Mouse (Mus musculus): ENCODE data around the gene Ipo13. TPM values are rescaled to one million over a fixed set of nuclear protein-coding genes. Genes with fewer than 3 reads are reported as not detected.

Ipo13 gene
- polyA plus RNA-seq (2012; rRNA removed) = 13.5 and 15.9 TPM in 2 replicates

GRCm38 (mm10) chr4:117914591-117915442, at the start of gene Ipo13:
Ipo13 (minus strand) TSS chr4:117914999.

GRCm38 (mm10) chr4:117929391-117929881, 14.6 kb upstream of the Ipo13 start, which contains the start of gene Artn:
Artn (minus strand) TSS chr4:117929763.

DNA sequence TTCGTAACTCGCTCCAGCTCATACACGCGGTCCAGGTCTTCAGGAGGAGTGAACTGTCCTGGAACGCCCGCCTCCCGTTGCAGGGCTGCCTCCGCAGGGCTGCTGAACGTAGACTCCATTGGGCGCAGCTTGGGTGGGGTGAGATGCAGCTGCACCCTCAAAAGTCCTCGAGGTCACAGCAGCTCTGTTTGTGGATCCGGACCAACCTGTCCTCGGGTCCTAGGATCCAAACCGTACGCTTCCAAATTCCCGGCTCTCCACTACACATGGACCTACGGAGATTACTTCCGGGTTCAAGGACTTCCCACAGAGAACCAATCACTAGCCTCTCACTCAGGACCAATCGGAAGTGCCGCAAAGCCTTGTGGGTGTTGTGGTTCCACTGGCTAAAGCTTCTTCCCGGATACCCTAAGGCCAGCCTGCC, 23.0 kb downstream of the Ipo13 start, which contains the start of gene Dph2:
Gene Dph2 (minus strand): TSS at position 295 of the 424 bp plus-strand sequence.

GRCm38 (mm10) chr4:117887133-117887532, 27.7 kb downstream of the Ipo13 start, which contains the start of gene Atp6v0b:
Atp6v0b (minus strand) TSS chr4:117887333.

DNA sequence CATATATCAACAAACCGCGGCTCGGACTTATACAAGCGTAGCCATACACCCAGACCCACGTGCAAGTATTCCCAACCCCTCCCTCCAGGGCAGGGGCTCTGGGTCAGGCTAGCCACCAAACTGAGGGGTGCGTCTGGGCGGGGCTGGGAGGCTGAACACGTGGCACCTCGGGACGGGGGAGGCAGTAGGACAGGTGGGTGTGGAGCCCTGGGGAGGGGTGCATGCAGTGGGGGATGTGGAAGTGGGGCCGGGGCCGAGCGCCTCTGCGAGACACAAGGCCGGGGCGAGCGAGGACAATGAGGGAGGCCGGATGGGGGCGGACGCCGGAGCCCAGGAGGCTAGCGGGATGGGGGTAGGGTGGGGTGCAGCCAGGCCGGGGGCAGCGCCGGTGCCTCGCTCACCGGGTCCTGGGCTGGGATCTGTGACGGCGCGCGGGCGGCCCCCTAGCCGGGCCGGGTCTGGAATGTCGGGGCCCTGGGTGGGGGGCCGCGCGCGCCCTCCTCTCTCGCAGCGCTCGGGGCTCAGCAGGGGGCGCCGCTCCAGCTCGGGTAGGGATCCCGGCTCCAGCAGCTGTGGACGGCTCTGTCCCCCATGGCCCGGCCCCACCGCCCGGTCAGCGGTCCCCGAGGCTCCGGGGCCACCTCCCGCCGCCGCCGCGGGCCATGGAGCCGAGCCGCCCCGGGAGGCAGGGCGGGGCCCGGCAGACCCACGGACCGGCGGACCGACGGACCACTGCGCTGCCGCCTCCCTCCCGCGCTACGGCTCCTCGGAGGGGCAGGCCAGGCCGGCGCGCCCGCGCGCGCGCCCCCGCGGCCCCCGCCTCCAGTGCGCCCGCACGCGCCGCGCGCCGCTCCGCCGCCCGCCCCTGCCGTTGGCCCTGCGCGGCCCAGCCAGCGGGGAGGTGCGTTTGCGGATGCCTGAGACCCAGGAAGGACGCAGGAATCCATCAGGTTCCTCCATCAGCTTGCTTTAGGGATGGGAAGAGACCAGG, 31.8 kb downstream of the Ipo13 start, which contains the start of gene B4galt2:
Gene B4galt2 (minus strand): TSS at position 787 of the 991 bp plus-strand sequence.

GRCm38 (mm10) chr4:117872471-117872886, 42.3 kb downstream of the Ipo13 start, which contains the start of gene Ccdc24:
Ccdc24 (minus strand) TSS chr4:117872557.

Other genes starting within 250 kb of the Ipo13 start
- 14.8 and 15.2 TPM in 2 replicates for gene Dmap1, start 232.7 kb downstream of the Ipo13 start, polyA plus RNA-seq (2012; rRNA removed)
- not detected in 2 replicates for gene Gm12845, start 190.6 kb downstream of the Ipo13 start, polyA plus RNA-seq (2012; rRNA removed)
- not detected in 2 replicates for gene Klf17, start 149.4 kb downstream of the Ipo13 start, polyA plus RNA-seq (2012; rRNA removed)
- gene Slc6a9, start 80.5 kb downstream of the Ipo13 start, polyA plus RNA-seq (2012; rRNA removed) = 43.8 and 57.7 TPM in 2 replicates
- gene Ccdc24, start 42.4 kb downstream of the Ipo13 start, polyA plus RNA-seq (2012; rRNA removed) = 0.68 and 0.81 TPM in 2 replicates
- gene B4galt2, start 31.5 kb downstream of the Ipo13 start, polyA plus RNA-seq (2012; rRNA removed) = 1.6 and 1.9 TPM in 2 replicates
- 105 and 123 TPM in 2 replicates for gene Atp6v0b, start 27.7 kb downstream of the Ipo13 start, polyA plus RNA-seq (2012; rRNA removed)
- gene Dph2, start 23.0 kb downstream of the Ipo13 start, polyA plus RNA-seq (2012; rRNA removed) = 5.9 and 7.1 TPM in 2 replicates
- gene Artn, start 14.8 kb upstream of the Ipo13 start, polyA plus RNA-seq (2012; rRNA removed) = 1.1 and 1.2 TPM in 2 replicates
- gene St3gal3, start 219.9 kb upstream of the Ipo13 start, polyA plus RNA-seq (2012; rRNA removed) = 2.9 TPM in 2 replicates

All from liver, embryonic 14 days (tissue).